Mouse (Mus musculus): Measurements from ENCODE around the gene Pln. TPM values are rescaled to one million over a fixed set of nuclear protein-coding genes. Genes with fewer than 3 reads are reported as not detected.

Gene Pln
- polyA plus RNA-seq, 1 experiment from 2014 or later: 1,148 TPM

DNA sequence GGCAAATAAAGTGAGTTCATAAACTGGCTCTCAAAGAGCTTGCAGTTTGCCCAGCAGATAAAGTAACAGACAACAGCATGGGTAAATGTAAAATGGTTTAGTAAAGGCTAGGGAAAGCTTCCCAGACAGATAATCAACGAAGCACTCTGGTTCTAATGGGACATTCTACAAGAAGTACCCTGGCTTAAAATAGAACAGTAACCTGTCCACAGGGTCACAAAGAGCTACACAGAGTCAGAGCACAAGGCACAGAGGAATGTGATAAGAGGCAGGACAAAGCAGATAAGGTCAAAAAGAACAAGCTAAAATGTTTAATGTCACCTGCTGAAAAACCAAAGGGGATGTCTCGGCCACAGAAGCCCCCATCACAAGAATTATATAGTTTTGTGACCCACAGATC, 4.7 kb upstream of the Pln start:
- H3K4me1 ChIP-seq (ENCODE audit: control insufficient read depth in 2 of 2, insufficient read depth in 2 of 2, low read length in 2 of 2): peaks cover 9 to 57% of the 10 kb centered on the region in 2 experiments
- no peaks in the 10 kb centered on the region for H3K36me3 ChIP-seq (ENCODE audit: control insufficient read depth, insufficient read depth, low read length)
- peak overlapping the region; percentile 67 to 83; a peak in 3 of 4 replicates for H3K27ac ChIP-seq (replicated peaks in 1 of 2; ENCODE audit: control insufficient read depth in 1 of 2, insufficient read depth in 1 of 2, low read depth in 2 of 2, low read length in 2 of 2)
- no peak for ATAC-seq (ENCODE audit: insufficient number of reproducible peaks, insufficient read depth, low FRiP score, low read depth)
- peak overlapping the region; percentile 53 for H3K4me2 ChIP-seq (ENCODE audit: low read length)
- H3K4me3 ChIP-seq (ENCODE audit: control insufficient read depth in 1 of 2, insufficient read depth in 1 of 2, low read depth in 1 of 2, low read length in 2 of 2): peak overlapping the region in 1 of 2 experiments; percentile 6; a peak in 1 of 4 replicates
- H3K27me3 ChIP-seq (ENCODE audit: control insufficient read depth, insufficient read depth, low read length): no peaks in the 10 kb centered on the region
- 6% methylated on average over 2 of the region's 2 CpGs for WGBS
- H3K9ac ChIP-seq (ENCODE audit: low read length): peak overlapping the region; percentile 65
- H3K9me3 ChIP-seq (ENCODE audit: control insufficient read depth, low read length): no peaks in the 10 kb centered on the region

DNA sequence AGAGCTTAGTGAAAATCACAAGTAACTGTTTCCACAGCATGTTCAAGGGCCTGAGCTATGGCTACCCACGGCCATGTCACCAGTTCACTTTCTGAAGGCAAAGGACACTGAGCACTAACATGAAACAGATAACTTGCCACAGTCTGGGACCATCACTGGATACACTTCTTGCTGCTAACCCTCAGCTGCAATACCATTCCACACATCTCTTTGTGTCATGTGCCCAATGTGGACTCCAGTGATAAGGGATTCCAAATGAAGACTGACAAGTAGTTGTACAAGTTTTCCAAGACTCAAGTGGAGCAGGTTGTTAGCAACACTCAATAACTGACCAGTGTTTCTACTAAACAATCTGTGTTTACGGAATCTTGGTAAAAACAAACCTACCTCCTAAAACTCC, 2.2 kb upstream of the Pln start:
- WGBS: 32% methylated on average over 2 of the region's 2 CpGs
- ATAC-seq (ENCODE audit: insufficient number of reproducible peaks, insufficient read depth, low FRiP score, low read depth): peak; percentile 37; the same call in 1 of the 2 replicates
- peak overlapping the region; percentile 74 for H3K9ac ChIP-seq (ENCODE audit: low read length)

DNA sequence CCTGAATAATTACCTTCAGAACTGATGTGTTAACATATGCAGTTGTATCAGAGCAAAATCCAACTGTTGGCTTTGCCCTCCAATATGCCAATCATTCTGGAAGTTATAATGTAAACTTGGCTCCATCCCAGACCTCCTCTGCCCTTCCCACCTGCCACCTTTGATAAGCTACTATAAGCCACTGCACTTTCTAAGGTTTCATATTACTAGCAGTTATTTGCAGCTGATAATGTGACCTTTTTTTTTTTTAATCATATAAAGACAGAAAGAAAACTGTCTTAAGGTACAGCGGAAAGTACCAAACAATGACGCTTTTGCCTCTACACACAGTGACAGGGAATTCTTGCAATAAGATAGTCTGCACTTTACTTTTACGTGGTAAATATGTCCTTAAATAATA, 1.5 kb upstream of the Pln start:
- H3K4me3 ChIP-seq (ENCODE audit: control insufficient read depth in 1 of 2, insufficient read depth in 1 of 2, low read depth in 1 of 2, low read length in 2 of 2): peak overlapping the region in 1 of 2 experiments; percentile 52; a peak in 2 of 4 replicates
- 45% methylated on average over 3 of the region's 3 CpGs for WGBS
- H3K27me3 ChIP-seq (ENCODE audit: control insufficient read depth, insufficient read depth, low read length): no peaks in the 10 kb centered on the region
- H3K4me2 ChIP-seq (ENCODE audit: low read length): peak overlapping the region; percentile 65
- no peaks in the 10 kb centered on the region for H3K9me3 ChIP-seq (ENCODE audit: control insufficient read depth, low read length)
- peak overlapping the region; percentile 74 for H3K9ac ChIP-seq (ENCODE audit: low read length)
- H3K4me1 ChIP-seq (ENCODE audit: control insufficient read depth in 2 of 2, insufficient read depth in 2 of 2, low read length in 2 of 2): peaks cover 0 to 37% of the 10 kb centered on the region in 2 experiments; a peak in 3 of 4 replicates
- H3K36me3 ChIP-seq (ENCODE audit: control insufficient read depth, insufficient read depth, low read length): peaks cover 8% of the 10 kb centered on the region; the same call in 1 of the 2 replicates
- no peak for ATAC-seq (ENCODE audit: insufficient number of reproducible peaks, insufficient read depth, low FRiP score, low read depth)
- peak overlapping the region; percentile 83 to 90; a peak in 3 of 4 replicates for H3K27ac ChIP-seq (replicated peaks in 1 of 2; ENCODE audit: control insufficient read depth in 1 of 2, insufficient read depth in 1 of 2, low read depth in 2 of 2, low read length in 2 of 2)

More for the DNA sequence above, 2.2 kb upstream of the Pln start:
- no peak overlapping the region for H3K4me3 ChIP-seq (ENCODE audit: control insufficient read depth in 1 of 2, insufficient read depth in 1 of 2, low read depth in 1 of 2, low read length in 2 of 2)
- H3K27me3 ChIP-seq (ENCODE audit: control insufficient read depth, insufficient read depth, low read length): no peaks in the 10 kb centered on the region
- peaks cover 1 to 43% of the 10 kb centered on the region in 2 experiments for H3K4me1 ChIP-seq (ENCODE audit: control insufficient read depth in 2 of 2, insufficient read depth in 2 of 2, low read length in 2 of 2)
- peaks cover 4% of the 10 kb centered on the region; the same call in 1 of the 2 replicates for H3K36me3 ChIP-seq (ENCODE audit: control insufficient read depth, insufficient read depth, low read length)
- peak overlapping the region; percentile 65 for H3K4me2 ChIP-seq (ENCODE audit: low read length)
- peak overlapping the region; percentile 82 to 83 for H3K27ac ChIP-seq (replicated peaks in 1 of 2; ENCODE audit: control insufficient read depth in 1 of 2, insufficient read depth in 1 of 2, low read depth in 2 of 2, low read length in 2 of 2)
- no peaks in the 10 kb centered on the region for H3K9me3 ChIP-seq (ENCODE audit: control insufficient read depth, low read length)

DNA sequence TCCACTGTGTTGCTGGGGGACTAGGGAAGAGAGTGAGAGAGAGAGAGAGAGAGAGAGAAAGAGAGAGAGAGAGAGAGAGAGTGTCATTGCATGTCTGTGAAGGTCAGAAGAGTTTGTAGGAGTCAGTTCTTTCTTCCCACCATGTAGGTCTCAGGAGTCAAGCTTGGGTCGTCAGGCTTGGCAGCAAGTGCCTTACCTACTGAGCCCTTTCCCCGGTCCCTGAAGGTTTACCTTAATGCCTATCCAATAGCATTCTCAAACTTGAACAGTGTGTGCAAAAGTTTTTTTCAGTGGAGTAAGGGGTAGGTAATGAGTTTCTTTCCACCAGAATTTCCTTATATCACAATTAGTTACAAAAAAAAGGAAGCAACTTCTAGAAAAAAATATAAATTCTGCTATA, 1.6 kb downstream of the Pln start:
- peak overlapping the region; percentile 68; the same call in 1 of the 2 replicates for H3K4me2 ChIP-seq (ENCODE audit: low read length)
- WGBS: 41% methylated on average over 2 of the region's 2 CpGs
- H3K27me3 ChIP-seq (ENCODE audit: control insufficient read depth, insufficient read depth, low read length): no peaks in the 10 kb centered on the region
- H3K27ac ChIP-seq (replicated peaks in 1 of 2; ENCODE audit: control insufficient read depth in 1 of 2, insufficient read depth in 1 of 2, low read depth in 2 of 2, low read length in 2 of 2): peak overlapping the region; percentile 96 to 100
- peak overlapping the region; percentile 92 for H3K9ac ChIP-seq (ENCODE audit: low read length)
- H3K4me3 ChIP-seq (ENCODE audit: control insufficient read depth in 1 of 2, insufficient read depth in 1 of 2, low read depth in 1 of 2, low read length in 2 of 2): peak overlapping the region; percentile 55 to 75
- H3K4me1 ChIP-seq (ENCODE audit: control insufficient read depth in 2 of 2, insufficient read depth in 2 of 2, low read length in 2 of 2): peaks cover 0 to 16% of the 10 kb centered on the region in 2 experiments; a peak in 2 of 4 replicates
- no peak for ATAC-seq (ENCODE audit: insufficient number of reproducible peaks, insufficient read depth, low FRiP score, low read depth)
- H3K9me3 ChIP-seq (ENCODE audit: control insufficient read depth, low read length): no peaks in the 10 kb centered on the region
- peaks cover 29% of the 10 kb centered on the region for H3K36me3 ChIP-seq (ENCODE audit: control insufficient read depth, insufficient read depth, low read length)

DNA sequence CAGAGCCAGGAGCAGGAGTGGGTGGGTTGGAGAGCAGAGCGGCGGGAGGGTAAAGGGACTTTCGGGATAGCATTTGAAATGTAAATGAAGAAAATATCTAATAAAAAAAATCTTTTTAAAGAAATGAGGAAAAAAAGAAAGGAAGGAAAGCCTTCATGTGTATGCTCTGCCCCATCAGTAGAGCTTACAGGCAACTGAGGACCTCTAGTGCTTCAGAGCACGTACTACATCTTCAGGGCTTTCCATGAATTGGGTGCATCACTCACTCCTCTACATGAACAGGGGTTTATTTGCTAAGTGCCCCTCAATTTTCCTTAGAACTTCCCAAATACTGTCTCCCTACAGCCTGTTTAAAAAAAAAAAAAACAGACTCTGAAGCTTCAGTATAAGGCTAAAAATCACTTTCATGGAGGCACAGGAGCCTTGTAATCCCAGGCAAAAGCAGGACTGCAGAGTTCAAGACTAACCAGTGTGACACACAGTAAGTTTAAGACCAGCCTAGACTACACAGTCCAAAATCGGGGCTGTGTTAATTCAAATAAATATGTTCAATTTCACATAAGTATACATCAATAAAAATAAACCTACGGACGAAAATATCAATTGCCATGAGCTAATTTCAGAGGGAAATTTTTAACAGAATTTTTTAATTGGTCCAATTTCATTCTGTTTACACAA, 4.0 kb downstream of the Pln start:
- ATAC-seq (ENCODE audit: insufficient number of reproducible peaks, insufficient read depth, low FRiP score, low read depth): no peak
- peak overlapping the region; percentile 68 for H3K4me2 ChIP-seq (ENCODE audit: low read length)
- H3K4me1 ChIP-seq (ENCODE audit: control insufficient read depth in 2 of 2, insufficient read depth in 2 of 2, low read length in 2 of 2): no peaks in the 10 kb centered on the region; a peak in 1 of 4 replicates

DNA sequence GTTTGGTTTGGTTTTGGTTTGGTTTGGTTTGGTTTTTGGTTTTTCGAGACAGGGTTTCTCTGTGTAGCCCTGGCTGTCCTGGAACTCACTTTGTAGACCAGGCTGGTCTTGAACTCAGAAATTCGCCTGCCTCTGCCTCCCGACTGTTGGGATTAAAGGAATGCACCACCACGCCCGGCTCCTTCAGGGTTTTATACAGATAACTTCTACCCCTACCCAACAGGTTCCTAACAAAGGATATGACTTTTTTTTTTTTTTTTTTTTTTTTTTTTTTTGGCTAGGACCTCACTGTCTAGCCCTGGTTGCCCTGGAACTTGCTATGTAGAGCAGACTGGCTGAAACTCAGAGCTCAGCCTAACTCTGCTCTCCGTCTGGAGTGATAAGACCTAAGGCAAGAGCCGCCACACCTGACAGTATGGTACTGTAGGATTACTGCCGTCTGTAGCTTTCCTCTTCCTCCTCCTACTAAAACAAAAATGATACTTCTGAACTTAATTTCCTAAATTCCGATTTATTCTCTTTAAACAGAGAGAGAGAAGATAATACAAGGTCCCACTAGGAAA, 4.8 kb downstream of the Pln start:
- Histone ChIP-seq H3K27ac (replicated peaks in 1 of 2; ENCODE audit: control insufficient read depth in 1 of 2, insufficient read depth in 1 of 2, low read depth in 2 of 2, low read length in 2 of 2) (peak overlapping the region; percentile 91 to 92), H3K36me3 (ENCODE audit: control insufficient read depth, insufficient read depth, low read length) (peaks cover 50% of the 10 kb centered on the region), H3K4me1 (ENCODE audit: control insufficient read depth in 2 of 2, insufficient read depth in 2 of 2, low read length in 2 of 2) (no peaks in the 10 kb centered on the region; a peak in 1 of 4 replicates), H3K9me3 (ENCODE audit: control insufficient read depth, low read length) (no peaks in the 10 kb centered on the region), H3K4me2 (ENCODE audit: low read length) (peak overlapping the region; percentile 68), H3K9ac (ENCODE audit: low read length) (peak overlapping the region; percentile 92), H3K27me3 (ENCODE audit: control insufficient read depth, insufficient read depth, low read length) (no peaks in the 10 kb centered on the region), H3K4me3 (ENCODE audit: control insufficient read depth in 1 of 2, insufficient read depth in 1 of 2, low read depth in 1 of 2, low read length in 2 of 2) (peak overlapping the region; percentile 39 to 55)
- ATAC-seq (ENCODE audit: insufficient number of reproducible peaks, insufficient read depth, low FRiP score, low read depth): no peak
- 40% methylated on average over 9 of the region's 9 CpGs for WGBS

More for the DNA sequence above, 4.0 kb downstream of the Pln start:
- Histone ChIP-seq H3K9me3 (ENCODE audit: control insufficient read depth, low read length) (no peaks in the 10 kb centered on the region), H3K27me3 (ENCODE audit: control insufficient read depth, insufficient read depth, low read length) (no peaks in the 10 kb centered on the region), H3K9ac (ENCODE audit: low read length) (peak overlapping the region; percentile 92), H3K4me3 (ENCODE audit: control insufficient read depth in 1 of 2, insufficient read depth in 1 of 2, low read depth in 1 of 2, low read length in 2 of 2) (peak overlapping the region; percentile 39 to 55), H3K36me3 (ENCODE audit: control insufficient read depth, insufficient read depth, low read length) (peaks cover 44% of the 10 kb centered on the region), H3K27ac (replicated peaks in 1 of 2; ENCODE audit: control insufficient read depth in 1 of 2, insufficient read depth in 1 of 2, low read depth in 2 of 2, low read length in 2 of 2) (peak overlapping the region; percentile 91 to 92)
- 53% methylated on average over 7 of the region's 7 CpGs for WGBS

DNA sequence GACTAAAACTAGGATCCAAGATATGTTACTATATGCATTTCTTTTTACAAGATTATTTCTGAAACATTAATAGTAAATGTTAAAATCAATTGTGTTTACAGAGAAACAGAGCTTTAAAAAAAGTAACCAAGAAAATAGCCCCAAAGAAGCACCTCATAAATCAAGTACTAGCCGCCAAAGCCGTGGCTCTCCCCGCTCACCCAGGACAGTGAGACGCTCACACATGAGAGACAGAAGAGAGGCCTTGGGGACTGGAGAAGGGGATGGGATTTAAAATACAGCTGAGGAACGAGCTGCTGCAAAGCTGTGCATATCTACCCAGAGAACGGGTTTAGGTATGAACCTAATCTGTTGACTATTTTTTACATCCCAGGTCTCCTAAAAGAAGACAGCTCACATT, 5.9 kb downstream of the Pln start:
- Histone ChIP-seq H3K27me3 (ENCODE audit: control insufficient read depth, insufficient read depth, low read length) (no peaks in the 10 kb centered on the region), H3K4me1 (ENCODE audit: control insufficient read depth in 2 of 2, insufficient read depth in 2 of 2, low read length in 2 of 2) (no peaks in the 10 kb centered on the region; a peak in 1 of 4 replicates), H3K27ac (replicated peaks in 1 of 2; ENCODE audit: control insufficient read depth in 1 of 2, insufficient read depth in 1 of 2, low read depth in 2 of 2, low read length in 2 of 2) (peak overlapping the region; percentile 71 to 91), H3K4me2 (ENCODE audit: low read length) (peak overlapping the region; percentile 68), H3K4me3 (ENCODE audit: control insufficient read depth in 1 of 2, insufficient read depth in 1 of 2, low read depth in 1 of 2, low read length in 2 of 2) (peak overlapping the region; percentile 36 to 55), H3K9ac (ENCODE audit: low read length) (peak overlapping the region; percentile 92), H3K9me3 (ENCODE audit: control insufficient read depth, low read length) (no peaks in the 10 kb centered on the region), H3K36me3 (ENCODE audit: control insufficient read depth, insufficient read depth, low read length) (peaks cover 52% of the 10 kb centered on the region)
- no peak for ATAC-seq (ENCODE audit: insufficient number of reproducible peaks, insufficient read depth, low FRiP score, low read depth)
- WGBS: 24% methylated on average over 6 of the region's 6 CpGs
